Mouse (Mus musculus): ENCODE results near the gene Dnajb9.
"Not testable (repeated sequence)": the region's sequence is repeated elsewhere in the genome, so short reads cannot be mapped to it uniquely, and the experiment has no call there.

GRCm38 (mm10) chr12:44221070-44221469 is 10.9 kb upstream of the Dnajb9 start, which contains the start of gene Pnpla8:
- TF ChIP-seq CTCF (IDR thresholded peaks at IDR 0.05; ENCODE audit: borderline replicate concordance, control insufficient read depth, extremely low read depth, insufficient read depth, low read length, poor library complexity); POLR2A (IDR thresholded peaks at IDR 0.05; ENCODE audit: control insufficient read depth, extremely low read depth, insufficient read depth, low read length, poor library complexity): not testable (repeated sequence)

All from thymus, adult 2 months (tissue).